Mouse (Mus musculus): ENCODE data around the gene Grin3b.

DNA sequence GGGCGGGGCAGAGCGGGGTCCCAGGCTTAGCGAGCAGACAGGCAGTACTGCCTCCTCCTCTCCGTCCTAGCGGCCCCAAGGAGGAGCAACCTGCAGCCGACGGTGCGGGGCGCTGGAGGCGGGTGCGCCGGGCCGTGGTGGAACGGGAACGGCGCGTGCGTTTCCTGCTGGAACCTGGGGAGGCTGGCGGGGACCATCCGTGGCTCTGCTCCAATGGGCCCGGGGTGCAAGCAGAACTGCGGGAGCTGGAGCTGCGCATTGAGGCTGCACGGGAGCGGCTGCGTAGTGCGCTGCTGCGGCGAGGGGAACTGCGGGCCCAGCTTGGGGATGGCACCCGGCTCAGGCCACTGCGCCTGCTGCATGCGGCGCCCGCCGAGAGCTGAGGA lies 6.2 kb downstream of the Grin3b start:
- TF ChIP-seq CTCF (IDR thresholded peaks at IDR 0.05; ENCODE audit: control insufficient read depth, insufficient read depth, low read length) (no peak), POLR2A (IDR thresholded peaks at IDR 0.05; ENCODE audit: borderline replicate concordance, control insufficient read depth, low read depth, low read length) (no peak)

Measured in bone marrow, adult 2 months (tissue).